Mouse (Mus musculus): ENCODE data around the gene Coq4. TPM values are rescaled to one million over a fixed set of nuclear protein-coding genes. Genes with fewer than 3 reads are reported as not detected.

The Coq4 gene
- total RNA-seq (2021): 1 to 10 TPM; 7.9 to 9.7 TPM
- long read RNA-seq, experiment 1, transcript Coq4-201 (7 exons, 1,991 nt): major isoform, 5 of 6 reads
- long read RNA-seq, experiment 1, partial matches to known transcripts: 1 of 6 reads
- long read RNA-seq, experiment 1, other reads (novel, unspliced or antisense): 0 of 6 reads
- long read RNA-seq, experiment 2, transcript Coq4-201 (7 exons, 1,991 nt): major isoform, 8 of 11 reads
- long read RNA-seq, experiment 2, partial matches to known transcripts: 1 of 11 reads
- long read RNA-seq, experiment 2, other reads (novel, unspliced or antisense): 2 of 11 reads

DNA sequence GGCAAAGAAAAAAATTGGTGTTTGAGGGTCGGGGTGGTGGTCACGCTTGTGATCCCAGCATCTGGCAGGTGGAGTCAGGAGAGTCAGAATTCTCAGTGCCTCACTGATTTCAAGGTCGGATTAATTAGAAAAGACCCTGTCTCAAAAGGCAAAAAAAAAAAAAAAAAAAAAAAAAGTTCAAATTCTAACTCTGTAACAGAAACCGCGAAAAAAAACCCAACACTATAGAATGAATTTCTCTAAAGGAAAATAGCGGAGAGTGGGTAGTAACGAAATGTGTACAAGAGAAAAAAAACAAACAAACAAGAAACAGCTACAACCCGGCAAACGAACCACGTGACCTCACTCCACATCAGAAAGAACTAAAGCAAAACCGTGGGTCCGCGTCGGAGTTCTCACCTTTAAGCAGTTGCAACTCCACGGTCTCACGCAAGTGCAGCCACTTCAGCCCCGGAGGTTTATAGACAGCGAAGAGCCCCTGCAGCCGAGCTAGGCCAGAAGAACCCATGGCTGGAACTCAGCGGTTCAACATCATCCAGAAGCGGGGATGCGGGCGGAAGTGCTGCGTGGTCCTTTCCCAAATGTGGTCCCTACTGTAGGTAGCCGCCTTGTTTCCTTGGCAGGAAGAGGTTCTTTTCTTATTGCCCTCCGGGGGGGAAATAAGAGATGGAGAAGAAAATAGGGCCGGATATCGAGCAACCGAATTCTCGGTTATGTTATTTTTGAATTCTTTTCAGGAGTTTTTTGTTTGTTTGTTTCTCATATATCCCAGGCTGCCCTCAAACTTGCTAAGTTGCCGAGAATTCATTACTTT is at the start of gene Coq4:
TSS of gene Coq4 (plus strand) at position 390 of the 814 bp plus-strand sequence.
- Histone ChIP-seq H3K4me3 (peak within 1 kb of the TSS; percentile 87), H3K27ac (peak within 1 kb of the TSS; percentile 89)
- intact Hi-C loops (cut with DNase I): no loop called here
- DNase-seq: peak; percentile 91
- TF ChIP-seq CTCF (IDR thresholded peaks at IDR 0.05): no peak

DNA sequence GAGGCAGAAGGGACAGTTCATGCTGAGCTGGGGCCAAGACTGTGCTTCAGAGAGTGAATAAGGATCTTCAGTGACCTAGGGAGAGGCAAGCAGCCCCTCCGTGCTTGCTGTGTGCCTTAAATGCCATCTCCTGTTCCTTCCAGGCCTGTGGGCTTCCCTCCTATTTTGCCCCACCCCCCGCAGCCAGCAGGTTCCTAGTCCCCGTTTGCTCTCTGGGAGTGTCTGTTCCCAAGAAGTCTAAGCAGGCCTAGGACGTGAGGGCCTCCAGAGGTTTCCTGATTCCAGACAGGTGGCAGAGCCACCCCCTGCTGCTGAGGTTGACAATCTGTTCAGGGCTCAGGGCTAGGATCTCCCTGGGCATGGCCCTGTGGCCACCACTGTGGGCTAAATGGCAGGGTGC is 48.5 kb upstream of the Coq4 start:
- Histone ChIP-seq H3K4me3 (no peak overlapping the region), H3K27ac (no peak overlapping the region)
- TF ChIP-seq CTCF (IDR thresholded peaks at IDR 0.05): no peak
- intact Hi-C loops (cut with DNase I): no loop called here
- DNase-seq: no peak

DNA sequence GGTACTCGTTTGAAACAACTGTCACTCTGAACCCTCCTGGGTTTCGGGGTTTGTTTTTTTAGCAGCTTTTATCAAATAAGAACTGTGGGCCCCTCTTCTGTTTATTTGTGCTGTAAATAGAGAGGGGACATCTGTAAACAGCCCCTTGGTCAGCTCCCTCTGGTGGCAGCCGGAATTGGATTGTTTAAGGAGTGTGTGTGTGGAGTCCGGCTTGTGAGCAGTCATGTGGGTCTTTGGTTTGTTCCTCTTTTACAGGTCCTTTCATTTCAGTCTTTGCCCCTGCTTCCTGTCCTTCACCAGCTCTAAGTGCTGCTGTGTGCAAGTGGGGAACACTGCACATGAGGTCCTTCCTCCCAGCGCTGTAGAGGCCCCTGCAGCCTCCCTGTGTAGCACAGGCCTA is 47.9 kb upstream of the Coq4 start:
- Histone ChIP-seq H3K27ac (no peak overlapping the region; the same call in 1 of the 2 replicates), H3K4me3 (no peak overlapping the region)
- TF ChIP-seq CTCF (IDR thresholded peaks at IDR 0.05): peak; percentile 8; the same call in 1 of the 2 replicates
- DNase-seq: no peak
- intact Hi-C loops (cut with DNase I): no loop called here

DNA sequence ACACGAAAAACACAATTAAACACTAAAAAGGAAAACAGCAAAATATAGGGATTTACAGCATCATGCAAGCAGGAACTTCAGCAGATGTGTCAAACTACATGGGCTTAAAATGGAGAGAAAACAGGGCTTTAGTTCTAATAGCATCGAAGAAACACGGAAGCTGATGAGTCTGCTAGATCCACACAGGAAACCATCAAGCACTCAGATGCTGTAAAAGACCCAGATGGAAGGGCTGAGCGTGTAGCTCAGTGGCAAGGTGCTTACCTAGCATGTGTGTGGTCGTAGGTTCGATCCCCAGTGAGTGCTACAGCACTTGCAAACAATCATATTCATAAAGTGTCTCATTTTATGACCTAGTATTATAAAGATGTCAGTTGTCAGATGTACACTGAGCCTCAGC is 46.1 kb upstream of the Coq4 start:
- DNase-seq: no peak
- no peak for TF ChIP-seq CTCF (IDR thresholded peaks at IDR 0.05)
- Histone ChIP-seq H3K4me3 (no peak overlapping the region), H3K27ac (no peak overlapping the region)
- intact Hi-C loops (cut with DNase I): no loop called here

DNA sequence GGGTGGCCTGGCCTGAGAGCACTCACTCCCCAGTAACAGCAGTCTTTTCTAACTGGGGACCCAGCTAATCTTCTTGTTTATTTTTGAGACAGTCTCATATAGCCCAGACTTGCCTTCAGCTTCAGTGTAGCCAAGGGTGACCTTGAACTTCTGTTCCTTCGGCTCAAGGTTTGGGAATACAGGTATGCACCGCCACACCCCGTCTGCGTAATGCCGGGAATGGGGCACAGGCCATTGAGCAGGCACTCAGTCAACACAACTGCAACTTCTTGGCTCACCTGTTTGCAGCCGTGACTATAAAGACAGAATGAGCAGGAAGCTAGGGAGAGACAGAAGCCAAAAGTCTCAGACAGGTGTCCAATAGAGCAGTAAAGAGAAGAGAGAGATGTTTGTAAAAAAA is 43.0 kb upstream of the Coq4 start:
- H3K4me3 ChIP-seq: no peak overlapping the region

DNA sequence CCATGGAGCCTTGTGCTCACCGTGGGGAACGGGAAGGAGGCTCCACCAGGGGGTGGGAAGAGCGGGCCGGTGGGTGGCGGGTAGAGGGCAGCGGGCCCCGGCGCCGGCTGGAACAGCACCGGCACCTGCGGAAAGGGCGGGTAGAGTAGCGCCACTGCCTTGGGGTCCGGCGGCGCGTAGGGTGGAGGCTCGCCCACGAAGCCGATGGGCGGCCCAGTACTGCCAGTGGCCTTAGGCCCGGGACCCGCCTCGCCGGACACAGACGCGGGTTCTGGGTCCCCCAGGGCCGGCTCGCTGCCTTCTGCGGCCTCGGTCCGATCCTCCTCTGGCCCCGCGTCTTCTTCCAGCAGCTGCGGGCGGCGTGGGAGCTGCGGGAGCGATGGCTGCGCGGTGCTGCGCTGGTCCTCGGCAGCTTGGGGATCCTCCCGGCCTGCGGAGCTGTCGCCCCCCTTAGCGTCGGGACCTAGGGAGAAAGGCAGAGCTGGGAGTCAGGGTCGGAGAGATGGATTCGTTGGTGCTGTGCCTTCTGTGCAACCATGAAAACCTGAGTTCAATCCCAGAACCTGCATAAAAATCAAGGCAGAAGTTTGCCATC is 40.0 kb upstream of the Coq4 start:
- H3K4me3 ChIP-seq: peak overlapping the region; percentile 55
- no peak for DNase-seq
- no peak for TF ChIP-seq CTCF (IDR thresholded peaks at IDR 0.05)
- H3K27ac ChIP-seq: no peak overlapping the region
- intact Hi-C loops (cut with DNase I): no loop called here

More for the DNA sequence above, 43.0 kb upstream of the Coq4 start:
- no peak overlapping the region for H3K27ac ChIP-seq
- DNase-seq: no peak
- intact Hi-C loops (cut with DNase I): no loop called here
- no peak for TF ChIP-seq CTCF (IDR thresholded peaks at IDR 0.05)

DNA sequence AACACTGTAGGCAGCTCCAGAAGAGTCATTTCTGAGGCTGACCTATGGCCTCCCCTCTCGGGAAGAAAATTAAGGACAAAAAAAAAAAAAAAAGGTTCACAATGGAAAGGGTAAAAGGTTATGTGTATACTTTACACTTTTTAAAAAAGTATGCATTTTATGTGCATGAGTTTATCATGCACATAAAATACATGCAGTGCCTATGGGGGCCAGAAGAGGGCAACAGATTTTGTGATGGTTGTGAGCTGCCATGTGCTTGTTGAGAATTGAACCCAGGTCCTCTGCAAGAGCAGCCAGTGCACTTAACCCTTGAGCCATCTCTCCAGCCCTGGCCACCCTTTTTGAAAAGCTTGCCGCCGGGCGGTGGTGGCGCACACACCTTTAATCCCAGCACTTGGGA is 39.4 kb upstream of the Coq4 start:
- intact Hi-C loops (cut with DNase I): no loop called here
- TF ChIP-seq CTCF (IDR thresholded peaks at IDR 0.05): peak; percentile 40
- Histone ChIP-seq H3K4me3 (no peak overlapping the region), H3K27ac (no peak overlapping the region)
- DNase-seq: no peak

DNA sequence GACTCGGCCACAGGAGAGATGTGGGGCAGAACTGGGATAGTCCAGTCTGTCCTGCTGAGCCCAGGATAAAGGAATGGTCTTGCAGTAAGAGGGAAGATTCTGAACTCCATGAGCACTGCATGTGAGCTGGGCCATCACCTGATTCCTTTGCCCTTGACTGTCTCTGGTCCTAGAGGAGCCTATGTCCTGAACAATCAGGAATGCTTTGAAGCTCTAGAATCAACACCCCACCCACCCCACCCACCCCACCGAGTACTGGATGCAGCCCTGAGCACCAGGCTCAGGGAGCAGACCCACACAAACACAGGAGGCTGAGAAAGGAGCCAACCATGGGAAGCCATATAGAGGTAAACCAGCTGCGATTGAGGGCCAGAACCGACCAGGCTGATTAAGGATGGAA is 38.8 kb upstream of the Coq4 start:
- intact Hi-C loops (cut with DNase I): no loop called here
- no peak for DNase-seq
- H3K27ac ChIP-seq: no peak overlapping the region
- no peak for TF ChIP-seq CTCF (IDR thresholded peaks at IDR 0.05)
- no peak overlapping the region for H3K4me3 ChIP-seq

DNA sequence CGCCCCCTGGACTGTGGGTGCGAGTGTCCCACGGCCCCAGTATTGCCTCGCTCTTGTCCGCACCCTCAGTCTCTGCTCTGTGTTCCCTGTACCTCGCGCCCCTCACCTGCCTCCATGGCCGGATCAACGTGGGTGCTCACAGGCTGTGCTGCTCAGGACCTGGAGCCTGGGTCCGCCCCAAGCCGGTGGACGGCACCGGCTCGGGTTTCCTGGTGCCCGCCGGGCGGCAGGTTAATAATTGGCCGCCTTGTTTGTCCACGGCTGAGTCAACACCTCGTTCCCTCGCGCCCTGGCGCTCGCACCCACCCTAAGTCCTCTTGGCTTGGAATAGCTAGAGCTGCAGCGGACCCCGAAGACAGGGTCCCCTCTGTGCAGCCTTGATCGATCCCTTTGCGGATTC is 35.8 kb upstream of the Coq4 start, which contains the start of gene Gm13420:
TSS of gene Gm13420 (minus strand) at position 189 of the 400 bp plus-strand sequence.
- H3K4me3 ChIP-seq: no peak within 1 kb of the TSS
- TF ChIP-seq CTCF (IDR thresholded peaks at IDR 0.05): no peak
- intact Hi-C loops (cut with DNase I): no loop called here
- DNase-seq: no peak
- H3K27ac ChIP-seq: no peak within 1 kb of the TSS

DNA sequence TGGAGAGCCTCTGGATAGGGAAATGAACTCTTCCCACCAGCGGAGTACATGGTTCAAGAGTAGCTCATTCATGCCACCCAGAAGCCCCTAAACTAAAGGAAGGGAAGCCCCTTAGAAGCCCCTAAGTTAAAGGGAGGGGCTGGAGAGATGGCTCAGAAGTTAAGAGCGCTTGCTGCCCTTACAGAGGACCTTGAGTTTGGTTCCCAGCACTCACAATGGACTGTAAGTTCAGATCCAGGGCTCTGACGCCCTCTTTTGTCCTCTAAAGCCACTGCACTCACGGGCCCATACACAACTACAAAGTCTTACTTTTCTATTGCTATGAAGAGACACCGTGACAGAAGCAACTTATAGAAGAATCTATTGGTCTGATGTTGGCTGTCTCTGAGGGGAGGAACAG is 34.9 kb upstream of the Coq4 start:
- no peak for DNase-seq
- TF ChIP-seq CTCF (IDR thresholded peaks at IDR 0.05): no peak
- Histone ChIP-seq H3K4me3 (no peak overlapping the region), H3K27ac (no peak overlapping the region)
- intact Hi-C loops (cut with DNase I): no loop called here

DNA sequence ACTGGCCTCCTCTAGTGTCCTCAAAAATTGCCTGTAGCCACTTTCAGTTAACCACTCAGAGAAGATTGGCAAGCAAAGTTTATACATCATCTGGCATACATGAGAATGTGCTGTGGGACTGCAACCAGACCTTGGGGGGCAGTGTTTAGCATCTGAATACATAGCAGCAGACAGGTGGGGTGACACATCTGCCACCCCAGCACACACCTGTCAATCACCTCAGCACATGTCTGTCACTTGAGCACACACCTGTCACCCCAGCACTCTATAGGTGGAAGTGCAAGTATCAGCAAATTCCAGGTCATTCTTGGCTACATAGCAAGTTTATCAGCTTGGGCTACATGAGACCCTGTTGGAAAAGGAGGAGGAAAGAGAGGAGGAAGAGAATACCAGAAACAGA is 31.6 kb upstream of the Coq4 start:
- TF ChIP-seq CTCF (IDR thresholded peaks at IDR 0.05): no peak
- no peak overlapping the region for H3K27ac ChIP-seq
- no peak overlapping the region for H3K4me3 ChIP-seq
- intact Hi-C loops (cut with DNase I): no loop called here
- DNase-seq: no peak

DNA sequence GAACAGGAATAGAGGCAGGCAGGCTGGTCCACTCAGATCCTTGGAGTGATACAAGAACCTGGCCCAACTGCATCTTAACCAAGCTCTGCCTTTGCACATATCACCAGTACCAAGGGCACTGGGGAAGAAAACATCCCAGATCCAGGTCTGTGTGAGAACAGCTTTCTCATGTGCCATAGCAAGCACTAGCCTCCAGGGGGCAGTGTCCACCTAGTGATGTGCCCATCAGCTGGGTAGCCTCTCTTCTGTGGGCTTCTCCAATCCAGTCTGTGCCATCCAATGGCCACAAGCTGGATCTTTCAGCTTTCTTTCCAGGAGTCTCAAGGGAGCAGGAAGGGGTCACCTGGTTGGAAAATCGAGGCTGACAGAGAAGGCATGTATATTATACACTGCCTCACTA is 22.5 kb upstream of the Coq4 start:
- peak; percentile 68 for DNase-seq
- intact Hi-C loops (cut with DNase I): loop anchor here (10.0 kb wide), 2 partner anchors 90 to 210 kb away; no protein-coding TSS in a partner anchor
- TF ChIP-seq CTCF (IDR thresholded peaks at IDR 0.05): peak; percentile 93
- Histone ChIP-seq H3K4me3 (no peak overlapping the region), H3K27ac (no peak overlapping the region)
